Mouse (Mus musculus) heart, embryonic 12.5 days (tissue): ENCODE results near the gene Kif24. TPM values are rescaled to one million over a fixed set of nuclear protein-coding genes. Genes with fewer than 3 reads are reported as not detected.
A peak's percentile ranks its signal among the peaks of the same experiment; 100 is the strongest.

Experiments
- ATAC-seq: fragments of 200-750 bp; cut with Nextera tagmentation; 2 replicates; pipeline ENCODE4 v1.8.0; 2017; ENCODE audit warnings: moderate TSS enrichment, moderate library complexity; ENCODE audit not compliant: insufficient number of reproducible peaks, low FRiP score
- H3K27ac ChIP-seq: fragments of 300-500 bp; sonication (generic); 2 replicates; pipeline ENCODE4 v1.5.1; 2016; ENCODE audit warnings: mild to moderate bottlenecking, moderate library complexity; ENCODE audit not compliant: poor library complexity, severe bottlenecking
- H3K27me3 ChIP-seq: fragments of 300-500 bp; sonication (generic); replicated peaks from 2 replicates; pipeline ENCODE4 v1.6.1; 2016; ENCODE audit warnings: mild to moderate bottlenecking, moderate library complexity
- H3K36me3 ChIP-seq: fragments of 300-500 bp; sonication (generic); 2 replicates; pipeline ENCODE4 v1.6.1; 2016; ENCODE audit warnings: mild to moderate bottlenecking, moderate library complexity
- H3K4me1 ChIP-seq: fragments of 300-500 bp; sonication (generic); replicated peaks from 2 replicates; pipeline ENCODE4 v1.6.1; 2016; ENCODE audit warnings: mild to moderate bottlenecking
- H3K4me2 ChIP-seq: fragments of 300-500 bp; sonication (generic); 2 replicates; pipeline ENCODE4 v1.6.1; 2016; ENCODE audit warnings: mild to moderate bottlenecking, moderate library complexity
- H3K4me3 ChIP-seq: fragments of 300-500 bp; sonication (generic); 2 replicates; pipeline ENCODE4 v1.5.1; 2016; ENCODE audit warnings: mild to moderate bottlenecking
- H3K9ac ChIP-seq: fragments of 300-500 bp; sonication (generic); 2 replicates; pipeline ENCODE4 v1.6.1; 2016; ENCODE audit warnings: mild to moderate bottlenecking, moderate library complexity
- H3K9me3 ChIP-seq: fragments of 300-500 bp; sonication (generic); replicated peaks from 2 replicates; pipeline ENCODE4 v1.6.1; 2016; ENCODE audit warnings: mild to moderate bottlenecking, moderate library complexity
- WGBS: fragments of 180-500 bp; shearing (Covaris S2); methylation state at CpG from one replicate; pipeline ENCODE4 v1.1.7; 2016; 5-methylcytosine and 5-hydroxymethylcytosine counted together
- polyA plus RNA-seq: library from polyadenylated mRNA; unstranded; fragments of >200 nt; fragmentation: Nextera tagmentation; extraction: Ambion mirVana; gene quantifications from 2 replicates; pipeline ENCODE4 v1.2.1, GENCODE M21; 2016

Gene Kif24
- polyA plus RNA-seq, 1 experiment from 2014 or later = 6.1 TPM

- H3K9me3 ChIP-seq = no peaks in the 10 kb centered on the region
- 16% methylated on average over 20 of the region's 20 CpGs for WGBS
Measured at GRCm38 (mm10) chr4:41502171-41502940, 37.7 kb upstream of the Kif24 start.

DNA sequence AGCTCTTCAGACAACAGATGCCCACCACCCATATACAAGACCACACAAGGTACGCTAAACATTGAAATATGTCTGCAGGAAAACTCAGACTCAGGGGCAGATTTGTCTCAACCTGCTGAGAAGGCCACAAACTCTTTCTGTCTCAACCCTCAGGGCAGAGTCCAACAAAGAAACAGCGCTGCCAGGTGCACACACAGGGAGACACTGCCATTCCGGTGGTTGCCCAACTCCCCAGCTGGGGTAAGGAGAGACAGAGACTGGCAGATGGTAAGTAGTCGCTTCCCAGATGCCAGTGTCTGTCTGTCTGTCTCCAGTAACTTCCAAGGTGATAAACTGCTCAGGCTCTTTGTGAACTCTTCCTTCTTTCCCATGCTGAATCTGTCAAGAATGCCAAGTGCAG is 36.1 kb upstream of the Kif24 start:
- Histone ChIP-seq H3K27me3 (peaks cover 72% of the 10 kb centered on the region), H3K27ac (no peak overlapping the region), H3K9me3 (no peaks in the 10 kb centered on the region), H3K4me2 (no peak overlapping the region), H3K4me3 (no peak overlapping the region), H3K9ac (no peak overlapping the region), H3K36me3 (no peaks in the 10 kb centered on the region), H3K4me1 (peaks cover 32% of the 10 kb centered on the region)
- 71% methylated on average over 4 of the region's 4 CpGs for whole genome bisulfite sequencing
- no peak for ATAC-seq

More at GRCm38 (mm10) chr4:41502171-41502940, 37.7 kb upstream of the Kif24 start:
- Histone ChIP-seq H3K4me3 (peak overlapping the region; percentile 48), H3K4me2 (peak overlapping the region; percentile 82), H3K36me3 (no peaks in the 10 kb centered on the region), H3K27ac (no peak overlapping the region), H3K4me1 (peaks cover 45% of the 10 kb centered on the region), H3K27me3 (peaks cover 61% of the 10 kb centered on the region), H3K9ac (peak overlapping the region; percentile 61; the same call in 1 of the 2 replicates)
- peak; percentile 26; the same call in 1 of the 2 replicates for ATAC-seq

DNA sequence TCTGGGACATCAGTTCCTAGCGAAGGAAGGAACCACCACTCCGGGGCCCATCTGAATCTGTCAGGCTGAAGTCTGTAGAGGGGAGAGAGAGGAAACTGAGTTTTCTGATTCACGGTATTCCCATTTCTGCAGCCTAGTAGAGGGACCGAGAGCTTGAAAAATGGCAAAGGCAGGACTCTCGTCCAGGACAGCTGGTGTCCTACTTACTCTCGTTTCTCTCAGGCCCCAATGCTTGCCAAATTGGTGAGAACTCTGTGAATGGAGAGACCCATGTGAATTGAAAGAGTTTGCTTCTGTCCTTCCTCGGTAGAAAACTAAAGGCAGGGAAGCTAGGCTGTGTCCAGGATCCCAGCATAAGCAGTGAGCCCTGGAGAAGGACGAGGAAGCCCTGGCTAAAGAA is 34.9 kb upstream of the Kif24 start:
- H3K4me2 ChIP-seq = peak overlapping the region; percentile 77; the same call in 1 of the 2 replicates
- no peak overlapping the region for H3K4me3 ChIP-seq
- H3K4me1 ChIP-seq = peaks cover 32% of the 10 kb centered on the region
- ATAC-seq = no peak
- no peak overlapping the region for H3K27ac ChIP-seq
- H3K36me3 ChIP-seq = no peaks in the 10 kb centered on the region
- no peaks in the 10 kb centered on the region for H3K9me3 ChIP-seq
- no peak overlapping the region for H3K9ac ChIP-seq
- WGBS = 59% methylated on average over 8 of the region's 8 CpGs
- H3K27me3 ChIP-seq = peaks cover 75% of the 10 kb centered on the region

DNA sequence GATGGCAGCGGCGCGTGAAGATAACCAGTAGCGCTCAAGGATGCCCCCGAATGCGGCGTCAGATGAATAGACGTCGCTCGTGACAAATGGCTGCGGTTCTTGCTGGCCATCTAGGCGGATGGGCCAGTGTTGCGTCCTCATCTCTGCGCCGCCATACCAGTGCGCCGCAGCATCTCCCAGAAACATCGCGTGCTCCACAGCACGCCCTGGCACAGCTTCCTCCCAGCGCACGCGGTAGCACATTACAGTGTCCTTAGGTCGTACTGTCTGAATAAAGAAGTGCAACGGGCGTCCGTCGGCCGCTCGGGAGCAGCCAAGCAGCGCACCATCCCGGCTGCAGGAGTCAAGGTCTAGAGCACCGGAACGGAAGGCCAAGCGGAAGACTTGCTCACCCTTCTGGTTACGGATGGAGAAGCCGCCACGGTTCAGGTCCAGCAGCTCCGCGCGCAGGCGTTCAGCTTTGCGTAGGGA is 34.3 kb upstream of the Kif24 start:
- Histone ChIP-seq H3K4me3 (peak overlapping the region; percentile 47), H3K4me2 (peak overlapping the region; percentile 77), H3K27me3 (peaks cover 78% of the 10 kb centered on the region), H3K9ac (0 out of 2 replicates have a peak overlapping the region, but pooled peaks have one; percentile 11), H3K36me3 (no peaks in the 10 kb centered on the region), H3K4me1 (peaks cover 32% of the 10 kb centered on the region), H3K27ac (no peak overlapping the region), H3K9me3 (no peaks in the 10 kb centered on the region)
- ATAC-seq = no peak
- WGBS = 3% methylated on average over 43 of the region's 43 CpGs

DNA sequence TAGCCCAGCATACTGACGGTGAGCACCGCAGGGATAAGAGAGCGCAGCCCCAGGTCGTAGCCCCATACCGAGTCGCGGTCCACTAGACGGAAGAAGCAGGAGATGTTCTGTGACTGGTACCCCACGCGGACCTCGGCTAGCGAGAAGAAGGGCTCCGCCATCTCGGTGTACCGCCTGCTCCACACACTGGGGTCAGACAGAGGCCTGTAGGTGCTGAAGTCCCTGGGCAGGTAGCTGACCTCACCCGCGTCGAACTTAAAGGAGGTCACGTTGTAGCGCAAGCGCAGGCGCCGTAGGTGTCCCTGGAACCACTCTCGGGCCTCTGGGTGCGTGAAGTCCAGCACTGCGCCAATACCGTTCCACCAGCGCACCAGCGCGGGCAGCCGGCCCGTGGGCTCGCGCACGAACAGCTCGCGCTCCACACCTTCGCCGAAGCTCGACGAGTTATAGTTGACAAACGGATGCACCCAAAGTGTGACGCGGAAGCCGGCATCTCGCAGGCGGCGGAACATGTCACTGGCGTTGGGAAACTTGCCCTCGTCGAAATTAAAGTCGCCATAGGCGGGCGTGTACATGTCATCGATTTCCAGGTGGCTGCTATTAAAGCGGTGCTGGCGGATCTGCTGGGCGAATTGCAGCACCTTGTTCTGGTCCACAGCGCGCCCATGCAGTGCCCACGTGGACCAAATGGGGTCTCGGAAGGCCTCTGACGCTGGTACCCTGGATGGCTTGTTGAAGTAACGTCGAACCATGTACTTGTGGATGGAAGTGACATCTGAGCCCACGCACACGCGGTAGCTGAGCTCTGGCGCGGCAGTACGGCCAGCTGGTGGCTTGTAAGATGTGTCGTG is 33.5 kb upstream of the Kif24 start:
- Histone ChIP-seq H3K27me3 (peaks cover 85% of the 10 kb centered on the region), H3K4me3 (peak overlapping the region; percentile 47), H3K9ac (no peak overlapping the region; the same call in 1 of the 2 replicates), H3K9me3 (no peaks in the 10 kb centered on the region), H3K27ac (no peak overlapping the region), H3K36me3 (no peaks in the 10 kb centered on the region), H3K4me2 (peak overlapping the region; percentile 77), H3K4me1 (peaks cover 32% of the 10 kb centered on the region)
- no peak for ATAC-seq
- WGBS = 6% methylated on average over 72 of the region's 72 CpGs

DNA sequence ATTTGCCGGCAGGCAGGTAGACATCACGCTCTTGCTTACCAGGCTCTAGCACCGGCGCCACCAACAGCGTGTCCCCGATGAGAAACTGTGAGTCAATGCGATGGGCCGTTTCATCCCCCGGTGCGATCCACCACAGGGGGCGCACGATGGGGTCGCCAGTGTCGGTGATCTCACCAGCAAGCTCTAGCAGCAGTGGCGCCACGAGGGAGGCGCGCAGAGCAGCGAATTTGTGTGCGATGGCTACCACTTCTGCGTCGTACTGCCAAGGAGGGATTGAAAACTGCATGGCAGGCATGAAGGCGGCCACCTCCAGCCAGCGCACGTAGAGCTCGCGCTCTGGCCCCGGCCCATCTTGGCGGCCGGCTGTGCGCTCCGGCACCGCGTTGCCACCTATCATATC is 32.9 kb upstream of the Kif24 start:
- peaks cover 28% of the 10 kb centered on the region for H3K4me1 ChIP-seq
- no peak overlapping the region; the same call in 1 of the 2 replicates for H3K9ac ChIP-seq
- no peak for ATAC-seq
- 3% methylated on average over 34 of the region's 34 CpGs for WGBS
- H3K27me3 ChIP-seq = peaks cover 85% of the 10 kb centered on the region
- H3K4me2 ChIP-seq = peak overlapping the region; percentile 77
- no peak overlapping the region for H3K27ac ChIP-seq
- peak overlapping the region; percentile 47 for H3K4me3 ChIP-seq
- no peaks in the 10 kb centered on the region for H3K9me3 ChIP-seq
- H3K36me3 ChIP-seq = no peaks in the 10 kb centered on the region

GRCm38 (mm10) chr4:41497046-41497445 is 32.4 kb upstream of the Kif24 start:
- Histone ChIP-seq H3K4me1 (peaks cover 22% of the 10 kb centered on the region), H3K4me3 (no peak overlapping the region), H3K9ac (no peak overlapping the region), H3K4me2 (peak overlapping the region; percentile 77; the same call in 1 of the 2 replicates), H3K9me3 (no peaks in the 10 kb centered on the region), H3K27me3 (peaks cover 82% of the 10 kb centered on the region), H3K36me3 (no peaks in the 10 kb centered on the region), H3K27ac (no peak overlapping the region)
- ATAC-seq = no peak
- 61% methylated on average over 5 of the region's 5 CpGs for WGBS

DNA sequence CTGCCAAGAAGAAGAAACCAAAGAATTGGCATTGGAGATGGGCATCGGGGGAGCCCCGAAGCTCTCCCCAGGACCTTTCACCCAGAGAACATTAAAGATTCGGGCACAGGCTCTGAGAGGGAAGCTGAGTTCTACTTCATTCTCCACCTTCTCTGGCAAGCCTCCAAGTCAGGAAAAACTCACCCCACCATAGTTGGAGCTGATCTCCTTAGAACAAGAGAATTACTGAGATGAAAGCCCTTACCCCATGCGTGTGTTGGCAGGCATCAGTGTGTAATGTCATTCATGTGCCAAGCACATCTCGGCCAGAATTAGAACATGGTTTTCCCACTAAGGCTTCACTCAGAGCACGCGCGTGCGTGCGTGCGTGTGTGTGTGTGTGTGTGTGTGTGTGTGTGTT is 31.2 kb upstream of the Kif24 start:
- H3K36me3 ChIP-seq = no peaks in the 10 kb centered on the region
- H3K9me3 ChIP-seq = no peaks in the 10 kb centered on the region
- ATAC-seq = no peak
- 82% methylated on average over 11 of the region's 11 CpGs for WGBS
- peaks cover 70% of the 10 kb centered on the region for H3K27me3 ChIP-seq
- H3K4me2 ChIP-seq = no peak overlapping the region
- H3K4me3 ChIP-seq = no peak overlapping the region
- H3K4me1 ChIP-seq = peaks cover 20% of the 10 kb centered on the region
- no peak overlapping the region for H3K9ac ChIP-seq
- H3K27ac ChIP-seq = no peak overlapping the region

DNA sequence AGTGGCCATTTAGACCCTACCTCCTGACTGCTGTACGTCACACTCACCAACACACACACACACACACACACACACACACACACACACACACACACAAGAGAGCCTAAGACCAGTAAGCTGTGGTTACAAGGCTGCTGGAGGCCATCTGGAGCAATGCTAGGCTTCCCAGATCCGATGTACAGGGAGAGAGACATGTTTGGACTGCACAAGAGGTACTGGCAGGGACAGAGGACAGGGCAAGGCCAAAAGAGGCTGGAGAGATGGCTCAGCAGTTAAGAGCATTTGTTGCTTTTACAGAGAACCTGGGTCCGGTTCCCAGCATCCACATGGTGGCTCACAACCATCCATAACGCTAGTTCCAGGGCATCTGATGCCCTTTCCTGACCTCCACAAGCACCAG is 30.4 kb upstream of the Kif24 start:
- no peak overlapping the region for H3K4me3 ChIP-seq
- H3K9ac ChIP-seq = no peak overlapping the region
- no peak overlapping the region for H3K27ac ChIP-seq
- no peaks in the 10 kb centered on the region for H3K9me3 ChIP-seq
- WGBS = 62% methylated on average over 4 of the region's 4 CpGs
- H3K27me3 ChIP-seq = peaks cover 62% of the 10 kb centered on the region
- H3K4me2 ChIP-seq = no peak overlapping the region
- H3K36me3 ChIP-seq = no peaks in the 10 kb centered on the region
- ATAC-seq = no peak
- peaks cover 20% of the 10 kb centered on the region for H3K4me1 ChIP-seq

- no peak overlapping the region for H3K27ac ChIP-seq
Measured at GRCm38 (mm10) chr4:41494378-41494777, 29.7 kb upstream of the Kif24 start.

More at GRCm38 (mm10) chr4:41494378-41494777, 29.7 kb upstream of the Kif24 start:
- Histone ChIP-seq H3K4me1 (peaks cover 20% of the 10 kb centered on the region), H3K4me3 (no peak overlapping the region), H3K27me3 (peaks cover 55% of the 10 kb centered on the region), H3K4me2 (no peak overlapping the region), H3K9me3 (no peaks in the 10 kb centered on the region), H3K36me3 (no peaks in the 10 kb centered on the region), H3K9ac (no peak overlapping the region)
- ATAC-seq = no peak
- WGBS = 43% methylated on average over 3 of the region's 3 CpGs
